Mouse (Mus musculus): ENCODE measurements around the gene Cog2. TPM values are rescaled to one million over a fixed set of nuclear protein-coding genes. Genes with fewer than 3 reads are reported as not detected.

The Cog2 gene
- polyA plus RNA-seq, 1 experiment from 2014 or later: 26.2 TPM

DNA sequence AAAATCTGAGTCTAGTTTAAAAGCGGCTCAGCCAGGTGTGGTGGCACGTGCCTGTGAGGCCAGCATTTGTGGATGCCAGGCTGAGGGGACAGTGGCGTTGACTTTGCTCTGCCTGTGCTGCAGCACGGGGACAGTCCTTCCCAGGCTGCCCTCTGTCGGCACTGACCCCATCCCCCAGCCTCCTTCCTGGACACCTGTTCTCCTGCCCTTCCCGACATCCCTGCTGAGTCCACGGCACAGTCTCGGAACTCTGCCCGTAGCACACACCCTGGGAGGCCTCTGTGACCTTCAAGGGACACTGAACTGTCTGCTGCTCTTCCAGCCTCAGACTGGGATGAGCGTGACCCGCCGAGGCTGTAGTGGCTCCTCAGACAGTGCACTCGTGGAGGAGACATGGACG, 9.5 kb downstream of the Cog2 start:
- H3K4me3 ChIP-seq (replicated peaks; ENCODE audit: low read depth, low read length): no peak overlapping the region
- no peak for ATAC-seq (replicated peaks; ENCODE audit: low FRiP score, low read depth)
- H3K27ac ChIP-seq: no peak overlapping the region
- 87% methylated on average over 14 of the region's 14 CpGs for WGBS
- no peaks in the 10 kb centered on the region for H3K4me1 ChIP-seq (replicated peaks; ENCODE audit: insufficient read depth, low read length)
- H3K9me3 ChIP-seq (replicated peaks; ENCODE audit: low read length): no peaks in the 10 kb centered on the region
- H3K4me2 ChIP-seq (ENCODE audit: low read length): no peak overlapping the region
- H3K9ac ChIP-seq (ENCODE audit: low read depth, low read length): no peak overlapping the region
- H3K27me3 ChIP-seq (ENCODE audit: insufficient read depth, low read length): no peaks in the 10 kb centered on the region
- TF ChIP-seq CTCF (IDR thresholded peaks at IDR 0.05; ENCODE audit: low read depth): no peak
- peaks cover 45% of the 10 kb centered on the region for H3K36me3 ChIP-seq (ENCODE audit: insufficient read depth, low read length)
- DNase-seq (ENCODE audit: low spot score): no peak

DNA sequence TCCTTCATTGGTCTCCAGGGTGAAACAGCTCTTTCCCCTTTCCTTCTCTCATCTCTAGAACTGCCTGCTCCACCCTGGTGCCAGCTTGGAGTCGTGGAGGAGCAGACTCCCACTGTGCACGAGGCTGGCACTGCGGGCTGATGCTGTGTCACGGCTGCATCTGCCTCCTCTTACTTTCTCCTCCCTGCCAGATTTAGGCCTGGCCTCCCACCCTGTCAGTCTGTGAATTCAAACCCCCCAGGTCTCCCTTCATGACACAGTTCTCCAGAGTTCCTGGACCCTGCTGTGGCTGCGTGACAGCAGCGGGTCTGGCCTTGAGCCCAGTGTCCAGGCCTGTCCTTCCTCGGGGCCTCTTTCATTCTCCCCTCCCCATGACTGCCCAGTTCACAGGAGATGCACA, 10.0 kb downstream of the Cog2 start:
- no peaks in the 10 kb centered on the region for H3K27me3 ChIP-seq (ENCODE audit: insufficient read depth, low read length)
- ATAC-seq (replicated peaks; ENCODE audit: low FRiP score, low read depth): no peak
- H3K27ac ChIP-seq: no peak overlapping the region
- H3K9me3 ChIP-seq (replicated peaks; ENCODE audit: low read length): no peaks in the 10 kb centered on the region
- no peak overlapping the region for H3K4me3 ChIP-seq (replicated peaks; ENCODE audit: low read depth, low read length)
- no peak for DNase-seq (ENCODE audit: low spot score)
- 88% methylated on average over 7 of the region's 7 CpGs for WGBS
- no peak overlapping the region for H3K4me2 ChIP-seq (ENCODE audit: low read length)
- H3K36me3 ChIP-seq (ENCODE audit: insufficient read depth, low read length): peaks cover 47% of the 10 kb centered on the region
- H3K4me1 ChIP-seq (replicated peaks; ENCODE audit: insufficient read depth, low read length): no peaks in the 10 kb centered on the region
- TF ChIP-seq CTCF (IDR thresholded peaks at IDR 0.05; ENCODE audit: low read depth): no peak
- no peak overlapping the region for H3K9ac ChIP-seq (ENCODE audit: low read depth, low read length)

DNA sequence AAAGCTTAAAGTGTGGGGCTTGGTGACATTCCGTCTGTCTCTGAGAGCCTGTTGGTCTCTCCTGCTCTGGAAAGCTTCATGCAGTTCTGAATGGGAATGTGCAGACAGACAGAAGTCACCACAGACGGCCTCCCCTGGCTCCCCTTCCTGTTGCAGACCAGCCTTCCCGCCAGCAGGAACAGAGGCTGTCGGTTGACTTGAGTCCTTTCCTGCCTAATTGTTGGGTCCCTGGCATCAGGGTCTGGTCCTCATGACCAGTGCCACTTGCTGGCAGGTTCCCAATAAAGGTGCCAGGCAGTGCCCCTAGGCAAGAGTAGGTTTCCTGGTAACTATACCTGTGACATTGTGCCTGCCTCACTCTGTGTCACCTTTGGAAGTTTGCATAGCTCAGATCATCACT, 10.4 kb downstream of the Cog2 start:
- no peak for DNase-seq (ENCODE audit: low spot score)
- H3K4me2 ChIP-seq (ENCODE audit: low read length): no peak overlapping the region
- H3K9me3 ChIP-seq (replicated peaks; ENCODE audit: low read length): no peaks in the 10 kb centered on the region
- no peak overlapping the region for H3K27ac ChIP-seq
- H3K36me3 ChIP-seq (ENCODE audit: insufficient read depth, low read length): peaks cover 47% of the 10 kb centered on the region
- H3K9ac ChIP-seq (ENCODE audit: low read depth, low read length): no peak overlapping the region
- 80% methylated on average over 4 of the region's 4 CpGs for WGBS
- TF ChIP-seq CTCF (IDR thresholded peaks at IDR 0.05; ENCODE audit: low read depth): no peak
- H3K4me1 ChIP-seq (replicated peaks; ENCODE audit: insufficient read depth, low read length): no peaks in the 10 kb centered on the region
- ATAC-seq (replicated peaks; ENCODE audit: low FRiP score, low read depth): no peak
- H3K27me3 ChIP-seq (ENCODE audit: insufficient read depth, low read length): no peaks in the 10 kb centered on the region
- H3K4me3 ChIP-seq (replicated peaks; ENCODE audit: low read depth, low read length): no peak overlapping the region

DNA sequence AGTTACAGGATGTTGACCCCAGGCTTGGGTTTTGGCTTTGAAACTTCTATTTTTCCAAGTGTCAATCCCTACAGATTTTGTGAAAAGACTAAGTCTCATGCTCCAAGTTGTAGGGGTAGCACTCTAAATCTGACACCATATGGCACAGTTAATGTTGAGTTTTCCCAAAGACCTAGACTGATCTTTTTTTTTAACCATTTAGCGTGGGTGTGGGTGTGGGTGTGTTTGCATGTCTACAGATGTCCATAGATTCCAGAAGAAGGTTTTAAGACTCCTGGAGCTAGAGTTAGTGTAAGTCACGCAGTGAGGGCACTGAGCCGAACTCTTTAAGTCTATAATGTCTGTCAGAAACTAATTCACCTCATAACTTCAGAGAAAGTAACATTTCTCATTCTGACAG, 12.1 kb downstream of the Cog2 start:
- WGBS: 79% methylated on average over 3 of the region's 3 CpGs
- Histone ChIP-seq H3K4me1 (replicated peaks; ENCODE audit: insufficient read depth, low read length) (no peaks in the 10 kb centered on the region), H3K9me3 (replicated peaks; ENCODE audit: low read length) (no peaks in the 10 kb centered on the region), H3K9ac (ENCODE audit: low read depth, low read length) (no peak overlapping the region), H3K4me3 (replicated peaks; ENCODE audit: low read depth, low read length) (no peak overlapping the region), H3K4me2 (ENCODE audit: low read length) (no peak overlapping the region), H3K27ac (no peak overlapping the region), H3K27me3 (ENCODE audit: insufficient read depth, low read length) (no peaks in the 10 kb centered on the region), H3K36me3 (ENCODE audit: insufficient read depth, low read length) (peaks cover 42% of the 10 kb centered on the region)
- no peak for DNase-seq (ENCODE audit: low spot score)
- no peak for TF ChIP-seq CTCF (IDR thresholded peaks at IDR 0.05; ENCODE audit: low read depth)
- ATAC-seq (replicated peaks; ENCODE audit: low FRiP score, low read depth): no peak

DNA sequence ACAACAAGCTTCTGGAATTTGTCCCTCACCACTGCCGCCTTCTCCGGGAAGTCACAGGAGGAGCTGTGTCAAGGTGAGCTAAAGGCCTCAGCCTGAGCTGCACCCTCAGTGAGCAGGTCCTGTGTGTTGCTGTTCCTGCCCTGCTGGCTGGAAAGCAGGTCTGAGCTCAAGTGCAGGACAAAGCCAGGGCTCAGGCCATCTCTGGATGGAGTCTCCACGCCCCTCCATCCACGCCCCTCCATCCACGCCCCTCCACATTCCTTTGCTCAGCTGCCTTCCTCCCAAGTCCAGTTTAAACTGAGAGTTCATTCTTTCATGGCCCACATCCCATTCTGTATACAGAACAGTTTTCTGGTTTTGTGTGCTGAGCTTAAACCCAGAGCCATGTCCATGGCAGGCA, 14.9 kb downstream of the Cog2 start:
- 87% methylated on average over 5 of the region's 5 CpGs for WGBS
- Histone ChIP-seq H3K4me3 (replicated peaks; ENCODE audit: low read depth, low read length) (no peak overlapping the region), H3K36me3 (ENCODE audit: insufficient read depth, low read length) (peaks cover 56% of the 10 kb centered on the region), H3K27ac (no peak overlapping the region), H3K4me1 (replicated peaks; ENCODE audit: insufficient read depth, low read length) (no peaks in the 10 kb centered on the region), H3K9me3 (replicated peaks; ENCODE audit: low read length) (no peaks in the 10 kb centered on the region), H3K4me2 (ENCODE audit: low read length) (no peak overlapping the region), H3K27me3 (ENCODE audit: insufficient read depth, low read length) (no peaks in the 10 kb centered on the region), H3K9ac (ENCODE audit: low read depth, low read length) (no peak overlapping the region)
- no peak for TF ChIP-seq CTCF (IDR thresholded peaks at IDR 0.05; ENCODE audit: low read depth)
- ATAC-seq (replicated peaks; ENCODE audit: low FRiP score, low read depth): no peak
- DNase-seq (ENCODE audit: low spot score): no peak

DNA sequence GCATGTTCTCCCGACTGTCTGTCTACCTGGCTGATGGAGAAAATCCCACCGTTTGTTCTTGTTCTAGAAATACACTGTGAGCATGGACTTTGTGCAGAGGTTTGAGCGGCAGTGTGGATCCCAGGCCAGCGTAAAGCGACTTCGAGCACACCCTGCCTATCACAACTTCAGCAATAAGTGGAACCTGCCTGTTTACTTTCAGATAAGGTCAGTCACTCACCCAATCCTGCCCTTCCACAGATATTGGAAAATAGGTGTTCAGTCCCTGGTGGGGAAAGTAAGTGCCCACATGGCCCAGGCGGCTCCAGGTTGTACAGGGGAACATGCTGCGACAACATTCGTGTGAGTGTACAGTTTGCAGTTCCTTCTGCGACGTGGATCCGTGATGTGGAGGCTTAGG, 20.3 kb downstream of the Cog2 start:
- Histone ChIP-seq H3K4me1 (replicated peaks; ENCODE audit: insufficient read depth, low read length) (no peaks in the 10 kb centered on the region), H3K9ac (ENCODE audit: low read depth, low read length) (no peak overlapping the region), H3K27me3 (ENCODE audit: insufficient read depth, low read length) (no peaks in the 10 kb centered on the region), H3K4me3 (replicated peaks; ENCODE audit: low read depth, low read length) (no peak overlapping the region), H3K4me2 (ENCODE audit: low read length) (no peak overlapping the region), H3K36me3 (ENCODE audit: insufficient read depth, low read length) (peaks cover 82% of the 10 kb centered on the region), H3K27ac (no peak overlapping the region), H3K9me3 (replicated peaks; ENCODE audit: low read length) (no peaks in the 10 kb centered on the region)
- ATAC-seq (replicated peaks; ENCODE audit: low FRiP score, low read depth) (no peak), DNase-seq (ENCODE audit: low spot score) (no peak)
- 98% methylated on average over 12 of the region's 12 CpGs for WGBS
- no peak for TF ChIP-seq CTCF (IDR thresholded peaks at IDR 0.05; ENCODE audit: low read depth)

- WGBS: 99% methylated on average over 4 of the region's 4 CpGs
- TF ChIP-seq CTCF (IDR thresholded peaks at IDR 0.05; ENCODE audit: low read depth): no peak
- H3K36me3 ChIP-seq (ENCODE audit: insufficient read depth, low read length): peaks cover 86% of the 10 kb centered on the region
- no peak overlapping the region for H3K27ac ChIP-seq
- no peaks in the 10 kb centered on the region for H3K4me1 ChIP-seq (replicated peaks; ENCODE audit: insufficient read depth, low read length)
- H3K9ac ChIP-seq (ENCODE audit: low read depth, low read length): no peak overlapping the region
- H3K27me3 ChIP-seq (ENCODE audit: insufficient read depth, low read length): no peaks in the 10 kb centered on the region
- ATAC-seq (replicated peaks; ENCODE audit: low FRiP score, low read depth): no peak
- no peak overlapping the region for H3K4me3 ChIP-seq (replicated peaks; ENCODE audit: low read depth, low read length)
- DNase-seq (ENCODE audit: low spot score): no peak
- H3K4me2 ChIP-seq (ENCODE audit: low read length): no peak overlapping the region
- H3K9me3 ChIP-seq (replicated peaks; ENCODE audit: low read length): no peaks in the 10 kb centered on the region
Measured at GRCm38 (mm10) chr8:124542001-124542400, 21.4 kb downstream of the Cog2 start.

All from kidney, postnatal 0 days (tissue).